Mouse (Mus musculus): ENCODE measurements at regions not wholly inside any gene's neighbourhood (a gene's known extent, or its start where the extent isn't known, plus 50 kb on each side); places are given as distances from the start of the nearest gene placed in this dataset.

DNA sequence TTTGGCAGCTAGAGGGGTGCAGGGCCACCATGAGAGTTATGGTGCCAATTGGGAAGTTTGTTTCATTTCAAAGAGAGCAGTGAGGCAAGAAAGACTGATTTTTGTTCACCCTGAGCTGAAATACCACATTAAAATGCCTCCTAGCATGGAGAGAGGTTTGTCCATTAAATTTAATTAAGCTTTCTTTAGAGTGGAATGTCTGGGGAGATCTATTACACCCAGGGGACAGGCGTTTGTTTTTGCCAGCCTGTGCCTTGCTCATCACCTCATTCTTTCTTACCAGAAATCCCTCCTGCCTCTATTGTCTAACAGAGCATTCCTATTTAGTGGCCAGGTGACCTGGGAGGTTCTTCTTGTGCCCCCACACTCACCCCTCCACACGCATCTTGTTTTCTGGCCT is 55.2 kb upstream of the Rcn1 start:
- Histone ChIP-seq H3K4me1 (replicated peaks; ENCODE audit: low read depth, low read length) (no peaks in the 10 kb centered on the region), H3K9me3 (ENCODE audit: low read length) (no peaks in the 10 kb centered on the region), H3K4me3 (replicated peaks; ENCODE audit: low read length) (no peak overlapping the region), H3K27me3 (ENCODE audit: insufficient read depth, low read length) (peaks cover 4% of the 10 kb centered on the region; the same call in 1 of the 2 replicates), H3K36me3 (ENCODE audit: insufficient read depth, low read length) (no peaks in the 10 kb centered on the region)
- TF ChIP-seq POU5F1 (IDR thresholded peaks at IDR 0.05; ENCODE audit: borderline replicate concordance, low read length) = no peak
- no peak for TF ChIP-seq NANOG (IDR thresholded peaks at IDR 0.05; ENCODE audit: borderline replicate concordance, low read length)
- no peak for TF ChIP-seq CTCF (conservative IDR thresholded peaks at IDR 0.05; ENCODE audit: low read length)

DNA sequence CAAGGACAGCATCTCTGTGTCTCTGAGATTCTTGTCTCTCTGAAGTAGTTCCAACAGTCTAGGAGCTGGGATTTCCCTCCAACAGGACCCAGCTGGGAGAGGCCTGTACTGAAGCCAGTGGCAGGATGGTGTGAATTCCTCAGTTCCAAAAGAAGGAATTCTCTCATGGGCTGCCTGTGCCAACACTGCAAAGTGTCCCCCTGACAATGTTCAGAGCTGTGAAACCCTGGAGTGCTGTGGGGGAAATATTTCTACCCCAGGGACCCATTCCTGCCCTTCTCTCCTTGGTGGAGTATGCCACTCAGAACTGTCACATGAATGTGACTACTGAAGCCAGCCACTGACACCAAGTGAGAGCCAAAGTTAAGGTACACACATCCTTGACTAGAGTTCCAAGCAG is 55.7 kb upstream of the Rcn1 start:
- H3K4me1 ChIP-seq (replicated peaks; ENCODE audit: low read depth, low read length) = no peaks in the 10 kb centered on the region
- no peak overlapping the region for H3K4me3 ChIP-seq (replicated peaks; ENCODE audit: low read length)
- H3K27me3 ChIP-seq (ENCODE audit: insufficient read depth, low read length) = peaks cover 4% of the 10 kb centered on the region; the same call in 1 of the 2 replicates
- no peaks in the 10 kb centered on the region for H3K9me3 ChIP-seq (ENCODE audit: low read length)
- TF ChIP-seq NANOG (IDR thresholded peaks at IDR 0.05; ENCODE audit: borderline replicate concordance, low read length) (no peak), POU5F1 (IDR thresholded peaks at IDR 0.05; ENCODE audit: borderline replicate concordance, low read length) (no peak), CTCF (conservative IDR thresholded peaks at IDR 0.05; ENCODE audit: low read length) (no peak)
- no peaks in the 10 kb centered on the region for H3K36me3 ChIP-seq (ENCODE audit: insufficient read depth, low read length)

DNA sequence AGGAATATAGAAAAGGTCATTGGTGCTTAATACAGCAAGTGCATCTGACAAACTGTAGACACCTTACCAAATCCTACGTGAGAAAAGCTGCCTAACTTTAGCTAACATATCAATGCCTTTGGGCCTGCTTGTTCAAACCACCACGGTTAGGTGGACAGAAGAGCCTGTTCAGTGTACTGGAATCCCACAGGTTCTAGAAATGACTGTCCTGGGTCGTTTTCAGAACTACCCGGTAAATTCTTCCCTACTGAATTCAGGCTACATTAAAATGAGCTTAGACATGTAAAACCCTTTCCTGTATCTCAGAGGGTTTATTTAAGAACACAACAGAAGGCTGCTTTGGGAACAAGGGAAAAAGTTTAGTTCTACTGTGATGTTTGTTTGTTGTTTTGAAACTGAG is 59.5 kb upstream of the Rcn1 start:
- TF ChIP-seq NANOG (IDR thresholded peaks at IDR 0.05; ENCODE audit: borderline replicate concordance, low read length) (no peak), POU5F1 (IDR thresholded peaks at IDR 0.05; ENCODE audit: borderline replicate concordance, low read length) (no peak), CTCF (conservative IDR thresholded peaks at IDR 0.05; ENCODE audit: low read length) (no peak)
- Histone ChIP-seq H3K27me3 (ENCODE audit: insufficient read depth, low read length) (peaks cover 4% of the 10 kb centered on the region; the same call in 1 of the 2 replicates), H3K4me3 (replicated peaks; ENCODE audit: low read length) (no peak overlapping the region)

GRCm38 (mm10) chr2:105459512-105459911 is 60.4 kb upstream of the Rcn1 start:
- H3K4me1 ChIP-seq (replicated peaks; ENCODE audit: low read depth, low read length) = no peaks in the 10 kb centered on the region
- H3K9me3 ChIP-seq (ENCODE audit: low read length) = no peaks in the 10 kb centered on the region
- no peaks in the 10 kb centered on the region for H3K36me3 ChIP-seq (ENCODE audit: insufficient read depth, low read length)
- H3K27me3 ChIP-seq (ENCODE audit: insufficient read depth, low read length) = peaks cover 4% of the 10 kb centered on the region; the same call in 1 of the 2 replicates
- no peak overlapping the region for H3K4me3 ChIP-seq (replicated peaks; ENCODE audit: low read length)
- TF ChIP-seq CTCF (conservative IDR thresholded peaks at IDR 0.05; ENCODE audit: low read length) (no peak), NANOG (IDR thresholded peaks at IDR 0.05; ENCODE audit: borderline replicate concordance, low read length) (no peak), POU5F1 (IDR thresholded peaks at IDR 0.05; ENCODE audit: borderline replicate concordance, low read length) (no peak)

More for the DNA sequence above, 59.5 kb upstream of the Rcn1 start:
- H3K9me3 ChIP-seq (ENCODE audit: low read length) = no peaks in the 10 kb centered on the region
- no peaks in the 10 kb centered on the region for H3K4me1 ChIP-seq (replicated peaks; ENCODE audit: low read depth, low read length)
- no peaks in the 10 kb centered on the region for H3K36me3 ChIP-seq (ENCODE audit: insufficient read depth, low read length)

- Histone ChIP-seq H3K9me3 (ENCODE audit: low read length) (no peaks in the 10 kb centered on the region), H3K4me1 (replicated peaks; ENCODE audit: low read depth, low read length) (peaks cover 3% of the 10 kb centered on the region; the same call in 1 of the 2 replicates), H3K4me3 (replicated peaks; ENCODE audit: low read length) (no peak overlapping the region), H3K27me3 (ENCODE audit: insufficient read depth, low read length) (no peaks in the 10 kb centered on the region; the same call in 1 of the 2 replicates), H3K36me3 (ENCODE audit: insufficient read depth, low read length) (no peaks in the 10 kb centered on the region)
- no peak for TF ChIP-seq POU5F1 (IDR thresholded peaks at IDR 0.05; ENCODE audit: borderline replicate concordance, low read length)
- no peak for TF ChIP-seq CTCF (conservative IDR thresholded peaks at IDR 0.05; ENCODE audit: low read length)
- no peak for TF ChIP-seq NANOG (IDR thresholded peaks at IDR 0.05; ENCODE audit: borderline replicate concordance, low read length)
Measured at GRCm38 (mm10) chr2:105465630-105466029, 66.5 kb upstream of the Rcn1 start.

GRCm38 (mm10) chr2:105468930-105469329 is 69.8 kb upstream of the Rcn1 start:
- Histone ChIP-seq H3K4me1 (replicated peaks; ENCODE audit: low read depth, low read length) (peaks cover 3% of the 10 kb centered on the region; the same call in 1 of the 2 replicates), H3K4me3 (replicated peaks; ENCODE audit: low read length) (no peak overlapping the region), H3K9me3 (ENCODE audit: low read length) (no peaks in the 10 kb centered on the region), H3K27me3 (ENCODE audit: insufficient read depth, low read length) (no peaks in the 10 kb centered on the region), H3K36me3 (ENCODE audit: insufficient read depth, low read length) (no peaks in the 10 kb centered on the region)
- TF ChIP-seq NANOG (IDR thresholded peaks at IDR 0.05; ENCODE audit: borderline replicate concordance, low read length) = no peak
- TF ChIP-seq CTCF (conservative IDR thresholded peaks at IDR 0.05; ENCODE audit: low read length) = peak; percentile 63
- TF ChIP-seq POU5F1 (IDR thresholded peaks at IDR 0.05; ENCODE audit: borderline replicate concordance, low read length) = no peak

DNA sequence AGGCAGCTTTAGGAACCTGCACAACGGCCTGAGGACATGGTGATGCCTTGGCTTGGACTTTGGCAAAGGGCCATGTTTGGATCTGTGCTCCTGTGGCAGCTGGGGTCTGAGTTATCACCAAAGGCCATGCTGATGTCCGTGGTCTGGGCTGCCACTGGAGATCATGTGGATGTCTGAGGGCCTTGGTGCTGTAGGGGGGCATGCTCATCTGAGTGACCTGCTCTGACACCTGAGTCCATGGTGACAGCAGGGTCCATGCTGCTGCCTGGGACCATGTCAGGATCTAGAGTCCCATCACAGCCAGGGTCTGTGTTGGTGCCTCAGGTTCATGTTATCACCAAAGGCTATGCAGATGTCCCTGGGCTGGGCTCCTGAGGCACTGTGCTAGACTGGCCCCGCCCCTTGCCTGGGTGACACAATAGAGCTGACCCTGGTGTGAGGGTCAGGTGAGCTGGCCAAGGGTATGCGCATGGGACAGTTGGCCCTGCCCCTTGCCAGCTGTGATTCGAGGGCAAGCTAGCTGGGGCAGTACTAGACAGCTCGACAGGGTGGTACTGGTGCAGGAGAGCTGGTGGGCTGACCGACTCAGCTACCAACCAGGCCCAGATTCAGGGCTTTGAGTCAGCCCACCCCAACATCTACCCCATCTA is 77.0 kb upstream of the Rcn1 start:
- TF ChIP-seq CTCF (conservative IDR thresholded peaks at IDR 0.05; ENCODE audit: low read length) = no peak
- no peak for TF ChIP-seq NANOG (IDR thresholded peaks at IDR 0.05; ENCODE audit: borderline replicate concordance, low read length)
- TF ChIP-seq POU5F1 (IDR thresholded peaks at IDR 0.05; ENCODE audit: borderline replicate concordance, low read length) = no peak

DNA sequence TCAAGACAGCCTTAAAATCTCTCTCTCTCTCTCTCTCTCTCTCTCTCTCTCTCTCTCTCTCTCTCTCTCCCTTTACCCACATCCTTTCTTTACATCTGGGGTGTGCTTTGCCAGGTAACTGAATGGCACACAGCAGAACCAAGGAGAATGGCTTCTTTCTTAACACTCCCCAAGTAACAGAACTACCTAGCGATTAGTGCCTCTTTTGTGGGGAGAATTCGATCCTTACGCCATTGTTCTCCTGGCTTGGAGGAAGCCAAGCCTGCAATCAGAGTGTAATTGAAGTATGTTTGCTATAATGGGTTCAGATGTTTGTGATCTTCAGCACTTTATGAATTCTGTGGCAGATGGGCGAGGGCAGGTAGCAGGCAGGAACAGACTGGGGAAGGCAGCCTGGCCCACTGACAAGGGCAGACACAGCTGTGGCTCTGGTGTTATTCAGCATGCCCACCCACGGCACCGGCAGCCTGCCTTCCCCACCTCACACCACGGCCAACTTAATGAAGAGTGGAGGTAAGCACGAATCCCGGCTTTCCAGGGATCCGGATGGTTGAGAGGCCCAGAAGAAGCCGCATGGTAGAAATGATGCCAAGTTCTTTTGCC is 83.0 kb upstream of the Rcn1 start:
- Histone ChIP-seq H3K36me3 (ENCODE audit: insufficient read depth, low read length) (no peaks in the 10 kb centered on the region), H3K4me1 (replicated peaks; ENCODE audit: low read depth, low read length) (no peaks in the 10 kb centered on the region), H3K9me3 (ENCODE audit: low read length) (no peaks in the 10 kb centered on the region), H3K4me3 (replicated peaks; ENCODE audit: low read length) (no peak overlapping the region), H3K27me3 (ENCODE audit: insufficient read depth, low read length) (no peaks in the 10 kb centered on the region)
- TF ChIP-seq CTCF (conservative IDR thresholded peaks at IDR 0.05; ENCODE audit: low read length) (no peak), NANOG (IDR thresholded peaks at IDR 0.05; ENCODE audit: borderline replicate concordance, low read length) (no peak)

More for the DNA sequence above, 77.0 kb upstream of the Rcn1 start:
- no peaks in the 10 kb centered on the region for H3K36me3 ChIP-seq (ENCODE audit: insufficient read depth, low read length)
- no peaks in the 10 kb centered on the region for H3K27me3 ChIP-seq (ENCODE audit: insufficient read depth, low read length)
- H3K4me1 ChIP-seq (replicated peaks; ENCODE audit: low read depth, low read length) = peaks cover 5% of the 10 kb centered on the region
- H3K9me3 ChIP-seq (ENCODE audit: low read length) = no peaks in the 10 kb centered on the region
- H3K4me3 ChIP-seq (replicated peaks; ENCODE audit: low read length) = no peak overlapping the region

Measured in E14TG2a.4 (cell line).